Mouse (Mus musculus) limb, embryonic 14.5 days (tissue): Measurements from ENCODE around the gene Mgat4c. TPM values are rescaled to one million over a fixed set of nuclear protein-coding genes. Genes with fewer than 3 reads are reported as not detected.

Experiments used
- ATAC-seq: fragments of 200-750 bp; cut with Nextera tagmentation; 2 replicates; pipeline ENCODE4 v1.8.0; 2017; ENCODE audit warnings: low read depth, moderate number of reproducible peaks, moderate TSS enrichment; ENCODE audit not compliant: low FRiP score
- DNase-seq: peaks from one replicate; pipeline ENCODE4 v3.0.0-alpha.2; 2015; ENCODE audit warnings: low spot score
- H3K27ac ChIP-seq: fragments of 300-500 bp; sonication (generic); replicated peaks from 2 replicates; pipeline ENCODE4 v1.5.1; 2014; ENCODE audit warnings: low read depth, mild to moderate bottlenecking, low read length, moderate library complexity, mixed read lengths
- H3K27me3 ChIP-seq: fragments of 300-500 bp; sonication (generic); 2 replicates; pipeline ENCODE4 v1.6.1; 2014; ENCODE audit warnings: low read length, mixed read lengths; ENCODE audit not compliant: control insufficient read depth, insufficient read depth
- H3K36me3 ChIP-seq: fragments of 300-500 bp; sonication (generic); 2 replicates; pipeline ENCODE4 v1.6.1; 2014; ENCODE audit warnings: mild to moderate bottlenecking, low read length, moderate library complexity, mixed read lengths; ENCODE audit not compliant: control insufficient read depth, insufficient read depth
- H3K4me1 ChIP-seq: fragments of 300-500 bp; sonication (generic); 2 replicates; pipeline ENCODE4 v1.6.1; 2014; ENCODE audit warnings: antibody characterized with exemption, low read length, mixed read lengths; ENCODE audit not compliant: control insufficient read depth, insufficient read depth
- H3K4me2 ChIP-seq: fragments of 300-500 bp; sonication (generic); replicated peaks from 2 replicates; pipeline ENCODE4 v1.6.1; 2014; ENCODE audit warnings: low read depth, mild to moderate bottlenecking, low read length, moderate library complexity; ENCODE audit not compliant: severe bottlenecking
- H3K4me3 ChIP-seq: fragments of 300-500 bp; sonication (generic); replicated peaks from 2 replicates; pipeline ENCODE4 v1.5.1; 2014; ENCODE audit warnings: low read length
- H3K9ac ChIP-seq: fragments of 300-500 bp; sonication (generic); 2 replicates; pipeline ENCODE4 v1.6.1; 2014; ENCODE audit warnings: mild to moderate bottlenecking, low read depth, low read length, moderate library complexity; ENCODE audit not compliant: severe bottlenecking
- H3K9me3 ChIP-seq: fragments of 300-500 bp; sonication (generic); 2 replicates; pipeline ENCODE4 v1.6.1; 2016; ENCODE audit warnings: low read length; ENCODE audit not compliant: control insufficient read depth
- POLR2A ChIP-seq: fragments of 200-500 bp; IDR thresholded peaks from 2 replicates; pipeline ENCODE4 v1.8.0; 2012; ENCODE audit warnings: inconsistent platforms, mild to moderate bottlenecking, moderate library complexity, borderline replicate concordance; ENCODE audit not compliant: insufficient read depth, insufficient read length; ENCODE audit errors: extremely low read depth
- WGBS: fragments of 180-500 bp; shearing (Covaris S2); extraction: QIAGEN DNeasy Blood & Tissue Kit; methylation state at CpG from one replicate; pipeline ENCODE4 v1.1.7; 2014; 5-methylcytosine and 5-hydroxymethylcytosine counted together
- polyA plus RNA-seq, 2 experiments: library from polyadenylated mRNA; depleted of rRNA in 1 of 2; stranded (reverse) in 1 of 2; unstranded in 1 of 2; fragments of >200 nt; fragmentation: Nextera tagmentation in 1 of 2; extraction: Ambion mirVana in 1 of 2; gene quantifications; 2 replicates each; pipeline versions ENCODE4 v1.2.1 to v1.2.3; 2012 to 2014

Gene Mgat4c
- polyA plus RNA-seq, 2 experiments = 0.64 to 2.2 TPM

GRCm38 (mm10) chr10:101771157-101771556 lies 89.9 kb downstream of the Mgat4c start:
- DNase-seq (no peak), ATAC-seq (no peak)
- H3K36me3 ChIP-seq = no peaks in the 10 kb centered on the region
- no peak overlapping the region for H3K9ac ChIP-seq
- no peaks in the 10 kb centered on the region for H3K4me1 ChIP-seq
- WGBS = 60% methylated on average over 4 of the region's 4 CpGs
- no peak overlapping the region for H3K4me3 ChIP-seq
- H3K27ac ChIP-seq = no peak overlapping the region
- no peaks in the 10 kb centered on the region for H3K27me3 ChIP-seq
- TF ChIP-seq POLR2A = no peak
- H3K9me3 ChIP-seq = no peaks in the 10 kb centered on the region
- no peak overlapping the region for H3K4me2 ChIP-seq

GRCm38 (mm10) chr10:101783161-101783744 lies 102.0 kb downstream of the Mgat4c start:
- H3K9me3 ChIP-seq = no peaks in the 10 kb centered on the region
- WGBS = 24% methylated on average over 3 of the region's 3 CpGs
- H3K9ac ChIP-seq = no peak overlapping the region
- H3K36me3 ChIP-seq = no peaks in the 10 kb centered on the region
- DNase-seq (peak; percentile 15), ATAC-seq (no peak)
- no peaks in the 10 kb centered on the region for H3K27me3 ChIP-seq
- H3K4me3 ChIP-seq = no peak overlapping the region
- no peak overlapping the region for H3K4me2 ChIP-seq
- H3K4me1 ChIP-seq = no peaks in the 10 kb centered on the region
- no peak overlapping the region for H3K27ac ChIP-seq
- no peak for TF ChIP-seq POLR2A

GRCm38 (mm10) chr10:101795507-101795906 lies 114.2 kb downstream of the Mgat4c start:
- no peak overlapping the region for H3K9ac ChIP-seq
- no peaks in the 10 kb centered on the region for H3K9me3 ChIP-seq
- H3K27me3 ChIP-seq = no peaks in the 10 kb centered on the region
- H3K4me1 ChIP-seq = no peaks in the 10 kb centered on the region
- no peak overlapping the region for H3K4me2 ChIP-seq
- H3K36me3 ChIP-seq = no peaks in the 10 kb centered on the region
- ATAC-seq (no peak), DNase-seq (no peak)
- TF ChIP-seq POLR2A = no peak
- H3K4me3 ChIP-seq = no peak overlapping the region
- H3K27ac ChIP-seq = no peak overlapping the region
- WGBS = 98% methylated on average over 1 of the region's 1 CpGs

GRCm38 (mm10) chr10:101798831-101799474 lies 117.7 kb downstream of the Mgat4c start:
- no peak for TF ChIP-seq POLR2A
- DNase-seq (no peak), ATAC-seq (no peak)
- Histone ChIP-seq H3K4me2 (no peak overlapping the region), H3K27me3 (no peaks in the 10 kb centered on the region), H3K4me3 (no peak overlapping the region), H3K9ac (no peak overlapping the region), H3K4me1 (no peaks in the 10 kb centered on the region), H3K9me3 (no peaks in the 10 kb centered on the region), H3K36me3 (no peaks in the 10 kb centered on the region), H3K27ac (no peak overlapping the region)
- WGBS = 54% methylated on average over 2 of the region's 2 CpGs

GRCm38 (mm10) chr10:101808768-101809167 lies 127.5 kb downstream of the Mgat4c start:
- H3K9ac ChIP-seq = no peak overlapping the region
- no peak for TF ChIP-seq POLR2A
- ATAC-seq = no peak

More at GRCm38 (mm10) chr10:101808768-101809167, 127.5 kb downstream of the Mgat4c start:
- H3K27me3 ChIP-seq = no peaks in the 10 kb centered on the region
- no peaks in the 10 kb centered on the region for H3K9me3 ChIP-seq
- no peaks in the 10 kb centered on the region for H3K36me3 ChIP-seq
- H3K4me1 ChIP-seq = no peaks in the 10 kb centered on the region
- DNase-seq = no peak
- 85% methylated on average over 2 of the region's 2 CpGs for WGBS
- no peak overlapping the region for H3K4me2 ChIP-seq
- no peak overlapping the region for H3K4me3 ChIP-seq
- no peak overlapping the region for H3K27ac ChIP-seq
